Mouse (Mus musculus) small intestine, adult 2 months (tissue): Measurements from ENCODE around the gene Slc34a3. TPM values are rescaled to one million over a fixed set of nuclear protein-coding genes. Genes with fewer than 3 reads are reported as not detected.

Experiments used
- H3K27ac ChIP-seq: fragments of 200-500 bp; 2 replicates; pipeline ENCODE4 v1.5.1; 2012; ENCODE audit warnings: low read depth, low read length, control low read depth, inconsistent platforms; ENCODE audit not compliant: insufficient read depth
- H3K27me3 ChIP-seq: fragments of 200-500 bp; 2 replicates; pipeline ENCODE4 v1.6.1; 2012; ENCODE audit warnings: mild to moderate bottlenecking, moderate library complexity, low read length, inconsistent platforms; ENCODE audit not compliant: control insufficient read depth, insufficient read depth
- H3K36me3 ChIP-seq: fragments of 200-500 bp; 2 replicates; pipeline ENCODE4 v1.6.1; 2012; ENCODE audit warnings: mild to moderate bottlenecking, low read length, control low read depth, inconsistent platforms; ENCODE audit not compliant: control insufficient read depth, insufficient read depth
- H3K4me1 ChIP-seq: fragments of 200-500 bp; 2 replicates; pipeline ENCODE4 v1.6.1; 2012; ENCODE audit warnings: low read length, inconsistent platforms, mixed read lengths; ENCODE audit not compliant: control insufficient read depth, insufficient read depth, insufficient read length
- H3K4me3 ChIP-seq: fragments of 200-500 bp; 2 replicates; pipeline ENCODE4 v1.5.1; 2012; ENCODE audit warnings: low read depth, mild to moderate bottlenecking, control low read depth, inconsistent platforms, low read length, moderate library complexity
- CTCF ChIP-seq: fragments of 200-500 bp; IDR thresholded peaks from 2 replicates; pipeline ENCODE4 v1.5.1; 2012; ENCODE audit warnings: low read depth, mild to moderate bottlenecking, control low read depth, inconsistent platforms, low read length, moderate library complexity, mixed read lengths; ENCODE audit not compliant: insufficient replicate concordance, insufficient read length; ENCODE audit errors: extremely low read depth
- POLR2A ChIP-seq: fragments of 200-500 bp; IDR thresholded peaks from 2 replicates; pipeline ENCODE4 v1.6.1; 2012; ENCODE audit warnings: low read depth, mild to moderate bottlenecking, control low read depth, inconsistent platforms, low read length, moderate library complexity
- WGBS: fragments of 180-500 bp; shearing (Covaris S2); methylation state at CpG from one replicate; pipeline ENCODE4 v1.1.7; 2018; 5-methylcytosine and 5-hydroxymethylcytosine counted together
- polyA plus RNA-seq: library from polyadenylated mRNA; depleted of rRNA; stranded (reverse); fragments of >200 nt; gene quantifications from 2 replicates; pipeline ENCODE4 v1.2.3, GENCODE M21; 2012

Gene Slc34a3
- polyA plus RNA-seq, 1 experiment, result 5.6 TPM

DNA sequence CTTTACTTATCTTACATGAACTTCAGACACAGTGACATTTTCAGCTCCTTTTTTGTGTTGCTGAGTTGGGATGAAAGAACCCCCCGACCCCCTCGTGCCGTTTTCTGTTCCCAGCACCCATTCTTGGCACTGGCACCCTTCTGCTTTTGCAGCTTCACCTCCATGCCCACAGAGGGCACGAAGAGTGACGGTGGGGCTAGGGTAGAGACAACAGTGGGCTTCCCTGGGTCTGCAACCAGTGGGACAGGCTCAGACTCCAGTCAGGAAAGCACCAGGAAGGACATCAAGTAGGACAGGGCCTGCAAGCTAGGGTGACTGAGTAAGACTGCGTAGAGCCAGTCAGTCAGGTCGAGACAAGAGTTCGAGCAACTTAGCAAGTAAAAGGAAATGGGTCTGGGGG, 6.1 kb upstream of the Slc34a3 start:
- Histone ChIP-seq H3K4me3 (no peak overlapping the region), H3K27me3 (no peaks in the 10 kb centered on the region; the same call in 1 of the 2 replicates), H3K4me1 (peaks cover 33% of the 10 kb centered on the region), H3K36me3 (no peaks in the 10 kb centered on the region; the same call in 1 of the 2 replicates), H3K27ac (0 out of 2 replicates have a peak overlapping the region, but pooled peaks have one; percentile 31)
- 68% methylated on average over 8 of the region's 8 CpGs for WGBS
- TF ChIP-seq POLR2A (no peak), CTCF (no peak)

DNA sequence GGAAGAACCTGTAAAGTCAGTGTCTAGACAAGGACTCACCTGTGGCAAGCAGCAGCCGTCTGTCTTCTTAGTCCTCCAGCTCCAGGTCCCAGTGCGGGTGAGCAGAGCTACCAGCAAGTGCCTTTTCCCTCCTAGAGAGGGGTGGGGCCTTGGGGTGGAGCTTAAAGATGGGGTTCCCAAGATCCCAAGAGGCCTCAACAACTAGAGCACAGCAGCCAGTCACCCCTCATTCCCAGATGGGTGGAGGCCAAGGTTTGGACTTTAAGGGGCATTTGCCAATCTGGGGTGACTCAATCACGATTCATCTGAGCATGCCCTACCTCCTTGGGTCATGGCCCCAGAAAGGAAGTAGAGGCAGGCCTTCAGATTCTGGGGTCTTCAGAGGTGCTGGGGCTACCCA, 5.6 kb upstream of the Slc34a3 start:
- H3K36me3 ChIP-seq, result no peaks in the 10 kb centered on the region
- TF ChIP-seq CTCF (no peak), POLR2A (no peak)
- H3K4me1 ChIP-seq, result peaks cover 37% of the 10 kb centered on the region
- whole genome bisulfite sequencing, result 81% methylated on average over 3 of the region's 3 CpGs
- H3K27me3 ChIP-seq, result no peaks in the 10 kb centered on the region; the same call in 1 of the 2 replicates
- H3K4me3 ChIP-seq, result no peak overlapping the region
- H3K27ac ChIP-seq, result no peak overlapping the region

DNA sequence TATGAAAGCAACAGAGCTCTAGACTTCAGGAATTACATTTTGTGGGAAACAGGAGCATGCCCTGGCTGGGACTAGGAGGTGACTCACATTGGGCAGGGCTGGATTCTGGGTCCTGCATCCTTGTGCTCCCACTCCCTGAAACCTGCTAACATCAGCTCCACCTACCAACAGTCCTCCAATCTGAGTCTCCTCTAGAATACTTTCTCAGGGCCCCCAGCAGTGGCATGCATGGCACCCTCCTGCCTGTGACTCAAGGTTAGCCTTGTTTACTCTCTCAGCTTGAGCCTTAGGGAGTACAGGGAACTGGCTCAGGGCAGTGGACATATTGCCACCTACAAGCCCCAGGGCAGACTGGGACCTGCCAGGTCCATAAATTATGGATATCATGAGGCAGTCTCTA, 3.9 kb upstream of the Slc34a3 start:
- Histone ChIP-seq H3K27me3 (no peaks in the 10 kb centered on the region; the same call in 1 of the 2 replicates), H3K4me1 (peaks cover 50% of the 10 kb centered on the region), H3K27ac (no peak overlapping the region; the same call in 1 of the 2 replicates), H3K4me3 (no peak overlapping the region), H3K36me3 (no peaks in the 10 kb centered on the region)
- TF ChIP-seq POLR2A (no peak), CTCF (no peak)

DNA sequence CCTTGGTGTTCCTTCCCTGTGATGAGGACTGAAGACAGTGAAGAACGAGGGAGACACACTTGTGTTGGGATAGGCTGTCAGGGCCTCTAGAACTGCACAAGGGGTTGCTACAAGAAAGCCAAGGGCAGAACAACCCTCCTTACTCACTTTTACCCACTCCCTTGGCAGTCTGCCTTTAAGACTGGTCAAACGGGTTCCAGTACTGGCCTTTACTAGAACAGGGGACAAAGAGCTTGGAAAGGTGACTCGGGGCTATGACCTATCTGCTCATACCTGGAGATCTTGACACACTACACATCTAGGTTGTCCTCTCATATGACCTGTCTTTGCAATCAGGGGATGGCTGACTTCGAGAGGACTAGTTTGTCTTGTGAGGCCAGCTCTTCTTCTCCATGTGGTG, 3.4 kb upstream of the Slc34a3 start:
- TF ChIP-seq CTCF (no peak), POLR2A (no peak)
- Histone ChIP-seq H3K27ac (peak overlapping the region; percentile 10; the same call in 1 of the 2 replicates), H3K4me3 (no peak overlapping the region), H3K36me3 (no peaks in the 10 kb centered on the region), H3K27me3 (no peaks in the 10 kb centered on the region; the same call in 1 of the 2 replicates), H3K4me1 (peaks cover 47% of the 10 kb centered on the region)
- 21% methylated on average over 4 of the region's 4 CpGs for WGBS

DNA sequence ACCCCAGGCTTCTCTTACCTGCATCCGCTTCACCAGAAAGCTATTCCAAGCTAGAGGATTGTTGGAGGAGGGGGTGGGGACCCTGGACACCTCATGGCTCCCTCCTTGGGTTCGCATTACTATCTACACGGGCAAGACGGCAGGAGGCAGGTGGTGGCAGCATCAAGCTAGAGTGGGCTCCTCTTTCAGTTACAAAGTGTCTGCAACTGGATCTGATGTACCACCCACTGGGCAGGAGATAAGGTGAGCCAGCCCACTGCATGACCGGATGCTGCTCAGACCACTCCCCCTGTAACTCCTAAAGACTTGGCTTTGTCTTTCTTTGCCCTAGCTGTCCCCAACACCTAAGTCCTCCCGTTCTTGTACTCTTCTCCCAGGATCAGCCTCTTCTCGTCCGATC, 2.5 kb upstream of the Slc34a3 start, which contains the start of gene Rnf224:
Gene Rnf224, minus strand, starts transcription at position 174 of the 400 bp plus-strand sequence.
- TF ChIP-seq POLR2A, result no peak
- no peak for TF ChIP-seq CTCF
- Histone ChIP-seq H3K36me3 (no peaks in the 10 kb centered on the region), H3K4me1 (peaks cover 47% of the 10 kb centered on the region), H3K4me3 (no peak within 1 kb of the TSS), H3K27me3 (no peaks in the 10 kb centered on the region), H3K27ac (0 out of 2 replicates have a peak within 1 kb of the TSS, but pooled peaks have one; percentile 53)
- WGBS, result 66% methylated on average over 8 of the region's 8 CpGs

DNA sequence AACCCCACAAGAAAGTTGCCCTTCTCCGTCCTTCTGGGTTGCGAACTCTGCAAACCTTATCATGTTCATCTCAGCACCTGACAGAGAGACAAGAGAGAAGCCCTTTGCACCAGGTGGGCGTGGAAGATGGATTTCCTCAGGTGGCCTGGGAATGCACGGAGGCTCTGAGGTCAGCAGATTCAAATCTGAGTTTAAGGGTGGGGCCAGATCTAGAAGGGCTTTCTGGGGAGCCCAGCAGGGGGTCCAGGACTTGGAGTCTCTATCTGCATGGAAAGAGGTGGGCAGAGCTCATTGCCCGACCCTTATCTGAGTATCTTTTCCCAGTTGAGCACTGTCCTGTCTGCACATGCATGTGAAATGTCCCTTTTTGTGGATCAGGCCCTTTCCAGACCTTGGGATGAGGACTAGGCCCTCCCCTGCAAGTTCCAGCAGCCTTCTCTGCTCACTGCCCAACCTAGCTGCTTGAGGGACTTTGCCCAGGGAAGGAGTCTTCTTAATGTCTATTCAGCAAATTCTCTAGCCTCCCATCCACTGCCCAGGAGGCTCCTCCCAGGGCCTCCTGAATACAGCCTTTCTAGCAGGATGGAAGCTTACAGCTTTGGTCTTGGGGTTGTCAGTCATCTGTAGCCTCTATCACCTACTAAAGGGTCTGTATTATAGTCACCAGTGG, 522 bp upstream of the Slc34a3 start:
- WGBS, result 27% methylated on average over 5 of the region's 5 CpGs

DNA sequence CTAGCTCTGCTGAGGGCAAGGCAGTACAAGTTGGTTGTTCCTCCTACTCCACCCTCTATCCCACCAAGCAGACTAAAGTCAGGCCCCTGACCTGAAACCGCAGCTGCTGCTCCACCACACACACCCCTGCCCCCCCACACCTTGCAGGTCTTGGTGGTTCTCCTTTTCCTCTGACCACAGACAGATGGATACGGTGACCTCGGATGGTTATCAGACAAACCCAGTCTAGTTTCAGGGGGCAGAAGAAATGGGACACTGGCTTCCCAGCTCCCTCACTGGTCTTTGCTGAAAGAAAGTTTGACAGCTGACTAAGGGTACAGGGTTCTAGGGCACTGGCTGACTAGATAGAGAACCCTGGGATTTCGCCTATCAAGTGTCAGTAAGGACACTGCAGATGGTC, 743 bp downstream of the Slc34a3 start:
- H3K4me3 ChIP-seq, result no peak overlapping the region
- H3K27me3 ChIP-seq, result no peaks in the 10 kb centered on the region
- no peaks in the 10 kb centered on the region for H3K36me3 ChIP-seq
- TF ChIP-seq POLR2A (no peak), CTCF (no peak)
- H3K27ac ChIP-seq, result no peak overlapping the region
- H3K4me1 ChIP-seq, result peaks cover 40% of the 10 kb centered on the region
- 73% methylated on average over 4 of the region's 4 CpGs for WGBS

More for the DNA sequence above, 522 bp upstream of the Slc34a3 start:
- no peak overlapping the region for H3K4me3 ChIP-seq
- H3K36me3 ChIP-seq, result no peaks in the 10 kb centered on the region
- H3K27me3 ChIP-seq, result no peaks in the 10 kb centered on the region
- H3K27ac ChIP-seq, result peak overlapping the region; percentile 86
- TF ChIP-seq POLR2A (no peak), CTCF (no peak)
- H3K4me1 ChIP-seq, result peaks cover 35% of the 10 kb centered on the region
